Mouse (Mus musculus): ENCODE data around the gene Sec14l1. TPM values are rescaled to one million over a fixed set of nuclear protein-coding genes. Genes with fewer than 3 reads are reported as not detected.
A peak's percentile ranks its signal among the peaks of the same experiment; 100 is the strongest.

Sec14l1 gene
- polyA plus RNA-seq, 1 experiment from 2014 or later = 46.2 TPM

DNA sequence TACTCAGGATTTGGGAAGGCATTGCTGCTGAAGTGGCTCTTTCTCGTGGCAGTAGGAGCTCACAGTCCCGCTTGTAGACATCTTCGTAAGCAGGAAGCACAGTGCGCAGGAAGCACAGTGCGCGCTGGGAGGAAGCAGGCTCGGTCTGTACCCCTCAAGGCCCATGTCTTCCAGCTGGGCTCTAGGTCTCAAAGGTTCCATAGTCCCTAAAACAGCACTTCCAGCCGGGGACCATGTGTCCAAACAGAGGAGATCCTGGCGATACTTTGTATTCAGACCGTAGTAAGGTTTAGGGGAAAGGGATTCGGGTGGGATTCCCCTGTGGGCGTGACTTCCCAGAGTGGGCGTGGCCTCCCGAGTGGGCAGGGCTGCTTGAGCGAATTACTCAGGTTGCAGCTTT is 60.0 kb downstream of the Sec14l1 start:
- DNase-seq (ENCODE audit: low spot score) = no peak
- H3K36me3 ChIP-seq = no peaks in the 10 kb centered on the region
- peak overlapping the region; percentile 72; the same call in 1 of the 2 replicates for H3K27ac ChIP-seq
- peak overlapping the region; percentile 50 for H3K4me3 ChIP-seq
- 40% methylated on average over 15 of the region's 15 CpGs for WGBS
- peaks cover under 1% of the 10 kb centered on the region; the same call in 1 of the 2 replicates for H3K9me3 ChIP-seq
- H3K27me3 ChIP-seq (ENCODE audit: insufficient read depth, poor library complexity, severe bottlenecking) = no peaks in the 10 kb centered on the region
- H3K4me1 ChIP-seq = peaks cover 28% of the 10 kb centered on the region

DNA sequence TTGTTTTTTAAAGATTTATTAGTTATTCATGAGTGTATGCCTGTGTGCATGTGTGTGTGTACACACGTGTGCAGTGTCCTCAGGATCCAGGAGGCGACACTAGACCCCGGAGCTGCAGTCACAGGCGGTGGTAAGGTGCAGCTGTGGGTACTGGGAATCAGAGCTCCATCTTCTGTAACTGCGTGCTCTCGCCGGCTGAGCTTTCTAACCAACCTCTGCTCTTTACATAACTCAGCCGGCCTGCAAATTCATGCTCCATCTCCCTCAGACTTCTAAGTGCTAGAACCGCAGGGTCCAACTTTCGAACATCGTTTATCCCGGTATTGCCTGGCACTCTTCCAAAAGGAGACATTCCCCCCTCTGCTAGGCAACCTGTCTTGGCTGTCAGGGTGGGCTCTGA is 60.5 kb downstream of the Sec14l1 start:
- H3K27ac ChIP-seq = no peak overlapping the region
- H3K36me3 ChIP-seq = no peaks in the 10 kb centered on the region
- H3K4me1 ChIP-seq = peaks cover 28% of the 10 kb centered on the region
- 89% methylated on average over 12 of the region's 12 CpGs for WGBS
- no peak for DNase-seq (ENCODE audit: low spot score)
- no peak overlapping the region for H3K4me3 ChIP-seq
- H3K9me3 ChIP-seq = peaks cover 6% of the 10 kb centered on the region
- no peaks in the 10 kb centered on the region for H3K27me3 ChIP-seq (ENCODE audit: insufficient read depth, poor library complexity, severe bottlenecking)

DNA sequence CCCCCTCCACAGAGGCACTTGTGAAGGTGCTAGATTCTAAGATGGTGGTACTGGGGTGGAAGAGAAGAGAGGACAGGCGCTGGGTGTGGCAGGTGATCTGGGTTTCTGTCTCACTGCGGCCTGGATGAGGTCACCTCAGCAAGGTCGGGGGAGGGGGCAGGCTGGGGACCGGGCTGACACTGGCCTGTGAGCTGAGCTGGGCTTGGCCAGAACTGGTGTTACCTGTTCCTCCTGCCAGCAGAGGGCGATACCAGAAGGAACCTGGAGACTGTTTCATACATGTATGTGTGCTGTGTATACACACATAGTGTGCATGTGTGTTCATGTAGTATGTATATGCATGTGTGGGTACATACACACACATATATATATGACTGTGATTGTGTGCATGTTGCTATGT is 61.3 kb downstream of the Sec14l1 start:
- Histone ChIP-seq H3K27ac (0 out of 2 replicates have a peak overlapping the region, but pooled peaks have one; percentile 31), H3K4me1 (peaks cover 28% of the 10 kb centered on the region), H3K36me3 (no peaks in the 10 kb centered on the region), H3K4me3 (no peak overlapping the region), H3K9me3 (peaks cover 11% of the 10 kb centered on the region), H3K27me3 (ENCODE audit: insufficient read depth, poor library complexity, severe bottlenecking) (no peaks in the 10 kb centered on the region)
- no peak for DNase-seq (ENCODE audit: low spot score)
- 38% methylated on average over 5 of the region's 5 CpGs for WGBS

DNA sequence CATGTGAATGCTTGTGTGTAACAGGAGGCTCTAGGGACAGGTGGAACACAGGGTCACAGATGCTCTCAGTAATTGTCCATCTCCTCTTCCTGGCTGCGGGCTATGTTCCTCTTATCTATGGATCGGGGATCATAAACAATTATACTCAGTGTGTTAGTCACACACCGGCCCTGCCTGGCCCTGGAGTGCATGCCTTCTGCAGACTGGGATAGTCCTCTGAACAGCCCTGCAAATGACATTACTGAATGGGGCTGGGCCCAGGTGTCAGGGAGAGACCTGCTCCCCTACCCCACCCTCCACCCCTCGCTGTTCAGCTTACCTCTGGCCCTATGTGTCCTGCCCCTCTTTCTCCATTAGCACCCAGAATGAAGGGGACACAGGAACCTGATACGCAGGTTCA is 61.9 kb downstream of the Sec14l1 start:
- no peak overlapping the region for H3K4me3 ChIP-seq
- no peak for DNase-seq (ENCODE audit: low spot score)
- H3K4me1 ChIP-seq = peaks cover 28% of the 10 kb centered on the region
- 73% methylated on average over 5 of the region's 5 CpGs for WGBS
- H3K27ac ChIP-seq = no peak overlapping the region
- peaks cover 12% of the 10 kb centered on the region for H3K9me3 ChIP-seq
- H3K27me3 ChIP-seq (ENCODE audit: insufficient read depth, poor library complexity, severe bottlenecking) = no peaks in the 10 kb centered on the region
- H3K36me3 ChIP-seq = no peaks in the 10 kb centered on the region

DNA sequence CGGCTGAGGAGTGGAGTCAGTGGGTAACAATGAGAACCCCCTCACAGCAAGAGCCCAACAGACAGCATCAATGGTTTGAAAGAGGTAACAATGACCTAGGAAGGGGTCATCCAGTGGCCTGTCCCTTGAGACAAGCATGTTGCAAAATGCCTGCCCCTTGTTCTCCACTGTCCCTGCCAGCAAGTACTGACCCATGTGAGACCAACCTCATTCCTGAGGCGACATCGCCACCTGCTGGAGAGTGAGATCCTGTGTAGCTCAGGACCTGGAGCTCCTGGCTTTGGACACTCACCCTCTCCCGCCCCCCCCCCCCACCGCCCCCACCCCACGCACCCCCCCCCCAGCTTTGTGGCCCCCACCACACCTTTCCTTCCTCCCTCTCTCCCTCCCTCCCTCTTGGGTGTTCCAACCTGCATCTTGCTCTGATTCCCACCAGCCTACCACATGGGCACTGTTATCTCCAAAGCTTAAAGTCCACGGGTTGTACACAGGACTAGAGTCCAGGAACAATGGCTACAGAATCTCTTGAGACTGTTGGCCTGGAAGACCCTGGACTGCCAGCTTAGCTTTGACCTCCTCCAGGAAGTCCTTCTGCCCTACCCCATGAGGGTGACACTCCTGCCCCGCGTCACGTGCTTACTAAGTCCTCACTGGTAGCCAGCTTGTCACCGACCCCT is 62.5 kb downstream of the Sec14l1 start:
- Histone ChIP-seq H3K27me3 (ENCODE audit: insufficient read depth, poor library complexity, severe bottlenecking) (no peaks in the 10 kb centered on the region), H3K27ac (no peak overlapping the region), H3K4me1 (peaks cover 28% of the 10 kb centered on the region), H3K36me3 (no peaks in the 10 kb centered on the region), H3K4me3 (no peak overlapping the region), H3K9me3 (peaks cover 17% of the 10 kb centered on the region)
- 44% methylated on average over 9 of the region's 11 CpGs for WGBS
- DNase-seq (ENCODE audit: low spot score) = peak; percentile 90

DNA sequence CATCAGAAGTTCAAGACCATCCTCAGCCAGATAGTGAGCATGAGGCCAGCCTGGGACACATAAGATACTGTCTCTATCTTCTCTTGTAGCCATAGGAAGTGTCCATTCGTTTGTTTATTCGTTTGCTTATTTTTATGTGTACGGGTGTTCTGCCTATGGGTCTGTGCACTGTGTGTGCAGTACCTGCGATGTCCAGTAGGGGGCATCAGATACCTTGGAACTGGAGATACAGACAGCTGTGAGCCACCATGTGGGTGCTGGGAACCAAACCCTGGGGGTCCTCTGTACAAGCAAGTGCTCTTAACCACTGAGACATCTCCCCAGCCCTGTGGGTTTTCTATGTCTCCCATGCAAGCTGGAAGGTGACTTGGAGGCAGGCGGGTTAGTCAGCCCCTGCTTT is 64.9 kb downstream of the Sec14l1 start:
- H3K4me1 ChIP-seq = peaks cover 20% of the 10 kb centered on the region
- no peak overlapping the region for H3K4me3 ChIP-seq
- 79% methylated on average over 5 of the region's 5 CpGs for WGBS
- peaks cover 17% of the 10 kb centered on the region for H3K9me3 ChIP-seq
- H3K36me3 ChIP-seq = no peaks in the 10 kb centered on the region
- no peak for DNase-seq (ENCODE audit: low spot score)
- no peak overlapping the region for H3K27ac ChIP-seq
- H3K27me3 ChIP-seq (ENCODE audit: insufficient read depth, poor library complexity, severe bottlenecking) = no peaks in the 10 kb centered on the region

DNA sequence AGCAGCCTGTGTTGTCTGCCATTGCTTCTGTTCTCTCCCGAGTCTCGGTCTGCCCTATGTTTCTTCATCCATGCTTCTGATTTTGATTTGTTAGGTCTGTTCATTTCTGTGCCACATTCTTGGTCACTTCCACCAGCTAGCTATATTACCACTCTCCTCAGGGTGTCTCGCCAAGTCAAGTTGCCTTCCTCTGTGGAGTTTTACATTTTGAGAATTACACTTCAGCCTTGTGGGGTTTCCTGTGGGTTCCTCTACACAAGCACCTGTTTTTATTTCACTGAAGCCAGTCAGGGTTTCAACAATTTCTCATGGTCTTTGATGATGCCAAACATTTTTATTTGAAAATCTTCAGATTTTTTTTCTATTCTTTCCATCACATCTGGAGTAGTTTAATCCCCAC is 67.8 kb downstream of the Sec14l1 start:
- 0 out of 2 replicates have a peak, but pooled peaks cover 9% of the 10 kb centered on the region for H3K4me1 ChIP-seq
- no peak for DNase-seq (ENCODE audit: low spot score)
- WGBS = 86% methylated on average over 3 of the region's 3 CpGs
- no peak overlapping the region for H3K4me3 ChIP-seq
- H3K36me3 ChIP-seq = no peaks in the 10 kb centered on the region
- no peaks in the 10 kb centered on the region for H3K27me3 ChIP-seq (ENCODE audit: insufficient read depth, poor library complexity, severe bottlenecking)
- H3K9me3 ChIP-seq = peaks cover 17% of the 10 kb centered on the region
- no peak overlapping the region for H3K27ac ChIP-seq

DNA sequence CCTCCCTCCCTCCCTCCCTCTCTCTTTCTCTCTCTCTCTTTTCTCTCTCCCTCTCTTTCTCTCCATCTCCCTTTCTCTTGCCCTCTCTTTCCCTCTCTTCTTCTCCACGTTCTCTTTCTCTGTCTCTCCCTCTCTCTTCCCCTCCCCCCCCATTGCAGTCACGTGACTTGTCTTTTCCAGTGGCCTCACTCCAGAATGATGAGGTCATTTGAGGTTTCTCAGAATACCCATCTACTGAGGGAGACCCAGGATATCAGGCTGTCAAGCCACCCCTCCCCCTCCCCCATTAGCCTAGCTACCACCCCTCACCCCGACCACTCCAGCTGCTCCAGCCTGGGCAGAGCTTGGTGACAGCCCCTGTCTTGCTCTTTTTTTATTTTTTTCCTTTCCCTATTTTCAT is 68.3 kb downstream of the Sec14l1 start:
- Histone ChIP-seq H3K9me3 (peaks cover 17% of the 10 kb centered on the region), H3K36me3 (no peaks in the 10 kb centered on the region), H3K27ac (no peak overlapping the region), H3K27me3 (ENCODE audit: insufficient read depth, poor library complexity, severe bottlenecking) (peaks cover 3% of the 10 kb centered on the region), H3K4me1 (0 out of 2 replicates have a peak, but pooled peaks cover 9% of the 10 kb centered on the region), H3K4me3 (no peak overlapping the region)
- 50% methylated on average over 2 of the region's 3 CpGs for WGBS
- no peak for DNase-seq (ENCODE audit: low spot score)

DNA sequence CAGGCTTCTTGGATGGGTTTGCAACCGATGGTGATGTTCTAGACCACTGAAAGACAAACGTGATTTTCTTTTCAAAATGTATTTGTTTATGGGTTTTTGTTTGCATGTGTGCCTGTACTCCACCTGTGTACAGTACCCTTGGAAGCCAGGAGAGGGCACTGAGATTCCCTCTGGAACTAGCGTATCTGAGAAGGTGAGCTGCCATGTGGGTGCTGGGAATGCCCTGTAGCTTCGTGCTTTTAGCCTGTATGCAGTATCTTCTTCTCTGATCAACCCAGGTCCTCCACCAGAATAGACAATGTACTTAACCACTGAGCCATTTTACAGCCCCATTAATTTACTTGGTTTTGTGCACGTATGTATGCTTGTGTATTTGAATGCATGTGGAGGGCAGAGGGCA is 68.9 kb downstream of the Sec14l1 start:
- Histone ChIP-seq H3K9me3 (peaks cover 17% of the 10 kb centered on the region), H3K4me3 (no peak overlapping the region), H3K27ac (no peak overlapping the region), H3K4me1 (0 out of 2 replicates have a peak, but pooled peaks cover 9% of the 10 kb centered on the region), H3K27me3 (ENCODE audit: insufficient read depth, poor library complexity, severe bottlenecking) (peaks cover 6% of the 10 kb centered on the region), H3K36me3 (no peaks in the 10 kb centered on the region)
- 75% methylated on average over 5 of the region's 5 CpGs for WGBS
- no peak for DNase-seq (ENCODE audit: low spot score)

DNA sequence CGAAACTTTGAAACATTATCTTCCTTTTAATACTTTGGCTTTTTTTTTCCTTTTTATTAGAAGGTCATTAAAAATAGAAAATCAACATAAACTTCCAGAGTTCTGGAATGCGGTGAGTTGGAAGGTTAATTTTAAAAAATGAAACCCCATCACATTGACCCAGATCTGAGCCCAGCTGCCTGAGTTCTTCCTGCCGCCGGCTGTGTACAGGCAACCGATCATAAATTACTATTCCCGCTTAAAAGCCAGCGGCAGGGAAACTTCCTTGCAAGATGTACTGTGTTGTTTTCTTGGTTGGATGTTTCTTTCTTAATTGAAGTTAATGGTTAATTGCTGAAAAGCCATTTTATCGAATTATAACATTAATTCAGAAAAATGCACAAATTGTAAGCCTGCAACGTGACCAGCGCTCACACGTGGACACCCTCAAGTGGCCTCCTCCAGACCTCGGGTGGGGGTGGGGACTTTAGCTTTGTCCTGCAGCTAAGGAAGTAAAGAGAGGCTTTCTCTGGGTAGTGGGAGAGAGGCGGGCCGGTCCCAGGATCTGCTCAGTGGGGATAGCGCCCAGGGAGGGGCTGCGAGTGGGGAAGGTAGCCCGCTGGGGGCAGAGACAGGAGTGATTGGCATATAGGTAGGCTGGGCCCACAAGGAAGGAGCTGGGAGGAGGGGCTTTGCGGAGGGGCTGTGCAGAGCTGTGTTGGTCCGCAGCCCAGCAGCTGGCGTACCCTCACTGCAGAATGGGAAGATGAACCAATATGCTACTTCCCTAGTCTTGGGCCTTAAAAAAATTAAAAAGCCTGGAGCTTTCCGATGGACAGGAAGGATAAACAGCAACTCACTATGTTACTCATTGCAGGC is 70.3 kb downstream of the Sec14l1 start:
- no peak for DNase-seq (ENCODE audit: low spot score)
- Histone ChIP-seq H3K27me3 (ENCODE audit: insufficient read depth, poor library complexity, severe bottlenecking) (peaks cover 6% of the 10 kb centered on the region), H3K4me1 (0 out of 2 replicates have a peak, but pooled peaks cover 9% of the 10 kb centered on the region), H3K4me3 (no peak overlapping the region), H3K27ac (no peak overlapping the region; the same call in 1 of the 2 replicates), H3K9me3 (peaks cover 12% of the 10 kb centered on the region), H3K36me3 (no peaks in the 10 kb centered on the region)
- WGBS = 65% methylated on average over 21 of the region's 21 CpGs

DNA sequence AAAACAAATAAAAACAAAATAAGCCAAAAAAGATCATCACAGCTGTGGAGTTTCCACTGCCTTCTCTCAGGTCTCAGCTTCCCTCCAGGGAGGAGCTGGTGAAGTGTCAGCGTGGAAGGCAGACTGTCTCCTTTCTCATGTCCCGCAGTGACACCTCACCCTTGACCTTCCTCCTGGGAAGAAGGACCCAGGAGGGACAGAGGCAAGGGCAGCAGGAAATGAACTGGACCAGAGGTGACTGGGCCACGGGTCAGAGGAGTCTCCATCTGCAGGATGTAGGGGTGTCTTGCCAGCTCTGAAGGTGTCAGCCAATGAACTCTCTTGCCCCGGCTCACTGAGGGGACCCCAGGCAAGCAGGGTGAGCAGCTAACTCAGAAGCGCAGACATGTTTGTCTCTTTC is 76.6 kb downstream of the Sec14l1 start:
- Histone ChIP-seq H3K27me3 (ENCODE audit: insufficient read depth, poor library complexity, severe bottlenecking) (peaks cover 14% of the 10 kb centered on the region), H3K9me3 (no peaks in the 10 kb centered on the region), H3K36me3 (no peaks in the 10 kb centered on the region), H3K4me3 (no peak overlapping the region), H3K27ac (no peak overlapping the region), H3K4me1 (peaks cover 17% of the 10 kb centered on the region; the same call in 1 of the 2 replicates)
- no peak for DNase-seq (ENCODE audit: low spot score)
- 61% methylated on average over 5 of the region's 5 CpGs for WGBS

DNA sequence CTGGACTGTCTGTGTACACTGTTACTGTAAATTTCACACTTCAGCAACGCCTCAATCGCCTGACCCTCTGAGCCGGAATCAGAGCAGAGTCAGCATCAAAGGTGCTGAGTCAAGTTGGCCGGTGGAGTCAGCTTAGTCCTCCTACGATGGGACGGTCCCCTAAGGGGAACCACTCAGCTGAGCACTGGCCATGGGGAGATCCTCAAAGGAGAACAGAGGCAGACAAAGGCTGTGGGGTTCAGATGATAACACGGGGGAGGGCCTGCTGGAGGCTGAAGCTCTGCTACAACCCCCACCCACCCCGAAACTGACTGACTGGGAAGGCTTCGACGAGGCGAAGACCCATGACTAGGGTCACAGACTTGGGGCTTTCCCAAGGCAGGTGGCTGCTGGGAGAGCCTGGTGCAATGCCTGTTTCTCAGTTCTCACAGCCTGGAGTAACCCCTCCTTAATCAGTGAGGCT is 79.5 kb downstream of the Sec14l1 start:
- H3K27me3 ChIP-seq (ENCODE audit: insufficient read depth, poor library complexity, severe bottlenecking) = peaks cover 36% of the 10 kb centered on the region
- H3K27ac ChIP-seq = no peak overlapping the region
- peaks cover 14% of the 10 kb centered on the region for H3K4me1 ChIP-seq
- DNase-seq (ENCODE audit: low spot score) = no peak
- H3K4me3 ChIP-seq = no peak overlapping the region
- 0 out of 2 replicates have a peak, but pooled peaks cover 3% of the 10 kb centered on the region for H3K36me3 ChIP-seq
- no peaks in the 10 kb centered on the region for H3K9me3 ChIP-seq
- 72% methylated on average over 11 of the region's 11 CpGs for WGBS

DNA sequence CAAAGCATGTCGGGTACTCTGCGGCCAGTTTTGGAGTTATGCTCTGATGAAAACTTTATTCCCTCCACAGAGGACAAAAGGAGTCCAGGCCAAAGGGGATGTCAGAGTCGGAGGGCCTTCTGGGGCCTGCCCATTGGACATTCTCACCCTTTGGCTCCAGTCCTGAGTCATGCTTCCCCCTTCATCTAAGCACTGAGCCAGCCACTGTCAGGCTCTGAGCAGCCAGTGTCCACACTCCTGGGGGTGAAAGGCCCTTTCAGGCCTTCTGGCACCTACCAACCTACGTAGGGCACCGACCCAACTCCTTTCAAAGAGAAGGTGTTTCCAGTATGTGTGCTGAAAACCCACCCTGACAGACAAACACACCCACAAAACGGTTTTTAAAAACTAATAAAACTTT is 80.6 kb downstream of the Sec14l1 start:
- H3K9me3 ChIP-seq = no peaks in the 10 kb centered on the region
- 90% methylated on average over 6 of the region's 6 CpGs for WGBS
- H3K36me3 ChIP-seq = 0 out of 2 replicates have a peak, but pooled peaks cover 3% of the 10 kb centered on the region
- H3K4me1 ChIP-seq = peaks cover 24% of the 10 kb centered on the region
- H3K4me3 ChIP-seq = no peak overlapping the region
- no peak for DNase-seq (ENCODE audit: low spot score)
- peaks cover 48% of the 10 kb centered on the region for H3K27me3 ChIP-seq (ENCODE audit: insufficient read depth, poor library complexity, severe bottlenecking)
- no peak overlapping the region for H3K27ac ChIP-seq
